Mouse (Mus musculus): ENCODE data around the gene Gm4763. TPM values are rescaled to one million over a fixed set of nuclear protein-coding genes. Genes with fewer than 3 reads are reported as not detected.

The Gm4763 gene
- total RNA-seq, 4 experiments from 2014 or later, result not detected

Other genes with a start within 250 kb of the Gm4763 start
- 100 to 1,000 TPM; 123 to 166 (median 143) TPM for gene Cadm4, start 244.9 kb downstream of the Gm4763 start, total RNA-seq (2022)
- gene Zfp428, start 219.9 kb downstream of the Gm4763 start, total RNA-seq (2022), result 10 to 100 TPM; 29.7 to 38.9 (median 34.5) TPM
- not detected for gene AC161166.1, start 214.5 kb downstream of the Gm4763 start, total RNA-seq (2022)
- 10 to 100 TPM; 53.6 to 65.2 (median 60.0) TPM for gene Irgq, start 196.2 kb downstream of the Gm4763 start, total RNA-seq (2022)
- gene Pinlyp, start 180.8 kb downstream of the Gm4763 start, total RNA-seq (2022), result under 1 TPM in 1 of 4 experiments, not detected in 3; 0.41 TPM
- gene Xrcc1, start 180.6 kb downstream of the Gm4763 start, total RNA-seq (2022), result 10 to 100 TPM; 32.9 to 44.7 (median 41.3) TPM
- gene Ethe1, start 139.4 kb downstream of the Gm4763 start, total RNA-seq (2022), result 10 to 100 TPM; 10.9 to 15.8 (median 12.3) TPM
- 1 to 10 TPM; 4.0 to 5.2 (median 4.9) TPM for gene Zfp575, start 139.3 kb downstream of the Gm4763 start, total RNA-seq (2022)
- under 1 TPM; 0.27 to 0.73 (median 0.35) TPM for gene Phldb3, start 116.1 kb downstream of the Gm4763 start, total RNA-seq (2022)
- 1 to 10 TPM in 1 of 4 experiments, under 1 TPM in 3; 0.19 to 1.1 (median 0.34) TPM for gene Lypd3, start 90.4 kb downstream of the Gm4763 start, total RNA-seq (2022)
- gene Tex101, start 50.2 kb downstream of the Gm4763 start, total RNA-seq (2022), result not detected
- gene BC049730, start 17.7 kb downstream of the Gm4763 start, total RNA-seq (2022), result not detected
- gene Cd177, start 33.4 kb upstream of the Gm4763 start, total RNA-seq (2022), result under 1 TPM in 1 of 4 experiments, not detected in 3; 0.10 TPM
- gene Ceacam10, start 50.3 kb upstream of the Gm4763 start, total RNA-seq (2022), result not detected
- not detected for gene Gm9844, start 135.3 kb upstream of the Gm4763 start, total RNA-seq (2022)
- not detected for gene Lypd4, start 143.0 kb upstream of the Gm4763 start, total RNA-seq (2022)
- not detected for gene Dmrtc2, start 143.1 kb upstream of the Gm4763 start, total RNA-seq (2022)
- gene Rps19, start 157.5 kb upstream of the Gm4763 start, total RNA-seq (2022), result 100 to 1,000 TPM; 518 to 648 (median 579) TPM
- gene Cd79a, start 170.5 kb upstream of the Gm4763 start, total RNA-seq (2022), result under 1 TPM in 2 of 4 experiments, not detected in 2; 0.30 to 0.58 TPM
- gene Arhgef1, start 176.0 kb upstream of the Gm4763 start, total RNA-seq (2022), result 100 to 1,000 TPM in 1 of 4 experiments, 10 to 100 TPM in 3; 94.8 to 111 (median 99.3) TPM
- gene Gm4881, start 217.6 kb upstream of the Gm4763 start, total RNA-seq (2022), result not detected
- gene Rabac1, start 245.8 kb upstream of the Gm4763 start, total RNA-seq (2022), result 100 to 1,000 TPM; 293 to 308 (median 300) TPM

Measured in layer of hippocampus, adult 8-10 months (tissue).